Mouse (Mus musculus): ENCODE data around the gene Cdh11.

DNA sequence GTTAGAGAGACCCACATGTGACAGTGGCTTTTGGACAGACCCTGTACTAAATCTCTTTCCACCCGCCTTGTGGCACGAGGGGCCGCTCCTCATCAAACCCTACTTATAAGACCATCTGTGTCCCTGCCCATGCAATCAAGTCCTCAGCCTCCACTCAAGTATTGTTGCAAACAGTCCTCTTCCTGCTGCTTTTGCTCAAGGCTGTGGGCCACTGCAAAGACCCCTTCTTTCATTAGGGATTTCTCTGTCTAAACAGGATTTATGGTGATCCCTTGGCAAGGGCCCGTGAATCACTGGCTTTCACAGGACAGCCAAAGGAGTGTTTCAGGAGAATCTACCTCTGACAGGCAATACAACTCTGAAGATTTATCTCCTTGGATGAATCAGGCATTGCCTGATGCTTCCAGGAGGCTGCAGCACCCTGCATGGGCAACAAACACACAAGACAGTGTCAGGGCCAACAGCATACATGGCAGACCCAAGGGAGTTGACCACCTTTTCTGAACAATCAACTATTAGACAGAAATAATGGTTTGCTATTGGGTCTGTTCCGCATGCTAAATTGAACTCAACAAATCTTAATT is 43.3 kb downstream of the Cdh11 start:
- TF ChIP-seq MEF2A (IDR thresholded peaks at IDR 0.05; ENCODE audit: borderline replicate concordance, low read depth, low read length) (no peak), MAX (IDR thresholded peaks at IDR 0.05; ENCODE audit: low read length) (no peak), POLR2A (IDR thresholded peaks at IDR 0.05; ENCODE audit: low read depth, low read length) (no peak), SIN3A (IDR thresholded peaks at IDR 0.05; ENCODE audit: low read length) (no peak), CTCF (conservative IDR thresholded peaks at IDR 0.05 in 1 of 2, IDR thresholded peaks at IDR 0.05 in 1 of 2; ENCODE audit: low read depth in 2 of 2, low read length in 2 of 2) (no peak), MAZ (IDR thresholded peaks at IDR 0.05; ENCODE audit: low read depth, low read length) (no peak), JUN (IDR thresholded peaks at IDR 0.05; ENCODE audit: insufficient read depth, low read depth, low read length) (no peak), ZNF384 (IDR thresholded peaks at IDR 0.05; ENCODE audit: low read depth, low read length) (no peak), MAFK (IDR thresholded peaks at IDR 0.05; ENCODE audit: insufficient replicate concordance, low read length) (no peak), EP300 (IDR thresholded peaks at IDR 0.05; ENCODE audit: low read length) (no peak), MXI1 (IDR thresholded peaks at IDR 0.05; ENCODE audit: low read depth, low read length) (no peak), KAT2A (IDR thresholded peaks at IDR 0.05; ENCODE audit: insufficient replicate concordance, low read length) (no peak), UBTF (IDR thresholded peaks at IDR 0.05; ENCODE audit: low read depth, low read length) (no peak), GABPA (IDR thresholded peaks at IDR 0.05; ENCODE audit: insufficient replicate concordance, low read depth, low read length) (no peak)

Measured in CH12.LX (cell line).